Mouse (Mus musculus) heart, adult 18-20 months (tissue): ENCODE measurements around the gene Mon2. TPM values are rescaled to one million over a fixed set of nuclear protein-coding genes. Genes with fewer than 3 reads are reported as not detected.

Experiments used
- DNase-seq, 2 experiments: peaks; one replicate each; pipeline ENCODE4 v3.0.0; 2021 to 2022; ENCODE audit warnings: mixed read lengths in 1 of 2
- total RNA-seq, 2 experiments: library from RNA; stranded (reverse); gene quantifications; 2 replicates each; pipeline ENCODE4 v1.2.3; 2021

Mon2 gene
- total RNA-seq, 2 experiments from 2014 or later = 36.4 to 41.7 TPM

DNA sequence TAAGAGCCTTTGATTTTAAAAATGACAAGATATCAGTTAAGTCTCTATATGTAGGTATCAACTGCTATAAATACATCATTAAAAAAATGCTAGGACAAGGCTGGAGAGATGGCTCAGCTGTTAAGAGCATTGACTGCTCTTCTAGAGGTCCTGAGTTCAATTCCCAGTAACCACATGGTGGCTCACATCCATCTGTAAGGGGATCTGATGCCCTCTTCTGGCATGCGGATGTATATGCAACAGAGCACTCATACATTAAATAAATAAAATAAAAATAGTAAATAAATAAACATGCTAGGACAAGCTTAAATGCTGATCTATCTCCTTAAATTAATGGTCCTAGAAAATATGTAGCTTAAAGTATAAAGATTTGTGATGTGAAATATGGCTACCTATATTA lies 19.2 kb downstream of the Mon2 start:
- no peak for DNase-seq

DNA sequence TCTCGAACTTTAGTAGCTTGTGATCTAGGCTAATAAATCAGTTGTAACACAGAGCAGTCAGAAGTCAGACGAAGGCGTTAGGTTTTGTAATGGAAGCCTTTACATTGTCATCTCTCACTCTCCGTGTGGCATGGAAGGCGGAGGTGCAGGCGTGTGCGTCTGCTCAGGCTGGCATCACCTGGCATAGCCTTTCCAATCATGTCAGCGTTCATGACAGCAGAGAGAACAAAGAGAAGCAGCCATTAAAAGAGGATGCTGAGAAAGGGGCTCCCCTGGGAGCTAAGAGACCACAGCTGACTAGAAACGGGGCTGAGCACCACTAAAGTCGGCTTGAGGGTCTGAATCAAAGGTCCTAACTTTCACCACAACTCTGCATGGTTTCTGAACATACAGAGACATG lies 19.8 kb downstream of the Mon2 start:
- DNase-seq = no peak

DNA sequence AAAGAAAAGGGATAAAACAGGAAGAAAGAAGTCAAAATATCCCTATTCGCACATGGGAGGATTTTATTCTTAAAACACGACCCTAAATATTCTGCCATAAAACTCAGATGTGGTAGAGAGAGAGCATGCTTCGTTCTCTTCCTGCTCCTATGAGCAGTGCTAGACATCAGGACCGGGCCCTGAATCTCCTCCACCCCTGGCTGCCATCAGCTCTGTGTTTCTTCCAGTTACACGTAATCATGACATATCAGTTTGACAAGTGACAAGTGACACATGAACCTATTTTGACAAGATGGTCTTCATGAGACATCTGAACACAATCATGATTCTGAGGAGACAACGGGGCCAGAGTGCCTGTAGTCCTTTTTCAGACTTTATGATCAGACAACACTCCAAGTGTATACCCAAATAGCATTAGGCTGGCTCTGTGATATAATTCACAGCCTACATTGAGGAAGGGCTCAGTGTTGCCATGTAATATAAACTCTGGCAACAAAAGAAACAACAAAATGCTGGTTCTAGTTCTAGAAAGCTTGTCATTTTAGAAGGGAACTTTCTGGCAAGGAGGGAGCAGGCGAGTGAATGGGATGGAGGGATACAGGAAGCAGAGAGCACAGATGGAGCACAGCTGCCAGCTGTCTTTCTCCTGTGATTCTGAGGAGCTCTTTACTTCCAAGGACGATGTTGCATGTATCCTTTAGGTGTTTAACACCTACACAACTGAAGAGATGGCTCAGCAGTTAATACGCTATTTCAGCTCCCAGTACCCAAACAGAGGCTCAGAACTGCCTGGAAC lies 20.9 kb downstream of the Mon2 start:
- no peak for DNase-seq

DNA sequence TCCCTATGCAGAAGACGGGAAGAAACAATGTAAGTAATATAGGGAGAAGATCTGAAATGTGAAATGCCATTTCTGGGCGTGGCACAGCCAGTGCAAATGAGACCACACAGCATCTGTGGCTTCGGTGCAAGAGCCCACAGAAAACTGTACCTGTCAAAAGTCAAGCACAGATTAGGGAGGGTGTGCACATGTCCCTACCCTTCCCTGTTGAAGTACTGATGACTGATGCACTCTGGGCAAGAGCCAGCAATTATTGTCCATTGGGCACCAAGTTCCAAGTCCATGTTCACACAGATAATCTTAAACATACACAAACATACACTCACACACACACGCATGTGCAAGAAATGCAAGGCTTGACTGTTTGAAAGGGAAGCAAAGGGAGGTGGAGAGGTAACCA lies 22.7 kb downstream of the Mon2 start:
- DNase-seq = no peak

DNA sequence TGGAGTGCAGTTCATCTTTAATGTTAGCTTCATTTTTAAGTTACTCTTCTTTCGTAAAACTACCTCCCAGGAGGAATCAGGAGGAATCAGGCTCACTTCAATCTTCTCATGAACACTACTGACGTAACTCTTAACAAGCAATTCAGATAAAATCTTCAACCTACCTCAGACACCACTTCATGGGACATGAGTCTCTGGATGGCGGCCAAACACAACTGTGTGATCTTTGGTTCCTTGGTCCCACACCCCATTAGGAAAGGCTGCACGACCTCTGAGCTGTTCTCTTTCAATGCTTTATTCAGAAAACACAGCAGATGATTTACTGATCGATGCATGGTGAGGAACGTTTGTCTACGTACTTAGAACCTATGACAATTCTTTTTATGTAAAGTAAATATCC lies 24.3 kb downstream of the Mon2 start:
- no peak for DNase-seq

DNA sequence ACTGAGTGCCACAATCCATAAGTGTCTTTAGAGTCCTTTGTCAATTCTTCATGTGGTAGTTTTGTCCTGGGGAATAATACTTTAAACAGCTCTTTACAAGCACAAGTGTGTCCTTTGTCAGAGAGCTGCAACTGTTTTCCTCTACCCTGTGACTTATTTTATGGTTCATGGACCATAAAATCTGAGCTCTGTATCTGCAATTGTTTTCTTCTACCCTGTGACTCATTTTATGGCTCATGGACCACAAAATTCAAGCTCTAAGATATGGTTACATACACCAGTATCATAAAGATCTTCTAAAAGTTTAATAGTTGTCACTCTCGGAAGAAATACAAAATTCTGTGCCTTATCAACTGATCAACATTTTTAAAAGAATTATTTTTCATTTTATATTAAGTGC lies 27.6 kb downstream of the Mon2 start:
- no peak for DNase-seq

DNA sequence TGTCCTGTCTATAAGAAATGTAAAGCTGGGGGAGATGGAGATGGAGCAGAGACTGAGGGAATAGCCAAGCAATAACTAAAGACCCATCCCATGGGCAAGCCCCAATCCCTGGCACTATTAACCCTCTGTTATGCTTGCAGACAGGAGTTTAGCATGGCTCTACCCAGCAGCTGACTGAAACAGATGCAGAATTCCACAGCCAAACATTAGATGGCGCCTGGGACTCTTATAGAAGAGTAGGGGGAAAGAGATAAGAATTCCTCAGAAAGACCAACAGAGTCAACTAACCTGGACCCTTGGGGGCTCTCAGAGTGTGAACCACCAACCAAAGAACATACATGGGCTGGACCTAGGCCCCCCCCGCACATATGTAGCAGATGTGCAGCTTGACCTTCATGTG lies 36.4 kb downstream of the Mon2 start:
- no peak for DNase-seq

DNA sequence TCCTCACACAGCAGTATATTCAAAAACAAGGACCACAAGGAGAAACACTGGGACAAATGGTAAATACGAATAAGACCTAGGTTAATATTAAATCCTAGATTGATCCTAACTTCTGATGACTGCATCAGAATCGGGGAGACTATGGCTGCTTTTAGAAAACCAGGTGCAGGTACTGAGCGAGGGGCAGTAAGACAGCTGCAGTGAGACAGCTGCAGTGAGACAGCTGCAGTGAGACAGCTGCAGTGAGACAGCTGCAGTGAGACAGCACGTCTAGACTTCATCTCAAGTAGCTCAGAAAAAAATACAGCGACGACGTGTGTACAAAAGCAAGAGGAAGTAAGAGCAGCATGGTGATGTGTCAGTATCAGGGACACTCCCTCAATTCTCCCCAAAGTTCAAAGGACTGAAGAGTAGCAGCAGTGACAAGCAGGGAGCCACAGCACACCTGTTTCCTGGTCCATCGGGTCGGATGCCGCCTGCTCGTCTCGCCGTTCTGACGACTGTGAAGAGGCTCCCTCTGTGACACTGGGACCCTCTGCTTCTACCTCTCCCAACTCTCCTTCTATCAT lies 44.1 kb downstream of the Mon2 start:
- DNase-seq = no peak

DNA sequence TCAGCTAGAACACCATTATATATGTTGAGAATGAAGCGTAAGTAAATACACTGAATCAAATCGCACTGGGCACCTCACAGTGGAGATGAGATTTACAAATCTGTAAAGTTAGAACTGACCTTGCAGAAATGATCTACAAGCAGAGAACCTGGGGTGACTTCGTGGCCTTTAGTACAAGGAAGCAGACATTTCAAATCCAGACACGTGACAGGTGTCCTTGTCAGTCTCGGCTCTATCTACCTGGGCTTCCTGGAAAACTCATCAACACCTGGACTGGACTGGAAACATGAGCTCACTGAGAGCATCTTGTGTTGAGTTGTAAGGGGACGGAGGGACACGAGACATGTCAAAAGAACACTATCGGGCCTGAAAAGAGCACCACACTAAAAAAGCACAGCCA lies 44.9 kb downstream of the Mon2 start:
- no peak for DNase-seq

DNA sequence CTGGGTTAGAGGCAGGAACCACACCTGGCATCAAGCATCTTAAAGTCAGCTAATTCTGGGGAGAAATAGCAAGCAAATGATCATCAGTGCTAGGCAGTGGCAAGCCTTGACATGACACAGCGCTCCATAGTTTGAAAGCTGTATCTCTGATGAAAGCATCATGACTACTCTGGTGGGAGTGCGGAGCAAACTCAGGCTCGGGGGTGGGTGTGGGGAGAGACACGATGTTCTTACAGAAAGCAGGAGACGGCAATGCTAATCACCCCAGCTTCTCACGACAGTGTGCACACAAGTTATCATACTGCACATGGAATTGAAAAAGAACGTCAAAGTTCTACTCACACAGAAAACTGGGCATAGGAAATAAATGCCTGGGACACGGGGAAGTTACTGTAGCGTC lies 45.7 kb downstream of the Mon2 start:
- DNase-seq = no peak

DNA sequence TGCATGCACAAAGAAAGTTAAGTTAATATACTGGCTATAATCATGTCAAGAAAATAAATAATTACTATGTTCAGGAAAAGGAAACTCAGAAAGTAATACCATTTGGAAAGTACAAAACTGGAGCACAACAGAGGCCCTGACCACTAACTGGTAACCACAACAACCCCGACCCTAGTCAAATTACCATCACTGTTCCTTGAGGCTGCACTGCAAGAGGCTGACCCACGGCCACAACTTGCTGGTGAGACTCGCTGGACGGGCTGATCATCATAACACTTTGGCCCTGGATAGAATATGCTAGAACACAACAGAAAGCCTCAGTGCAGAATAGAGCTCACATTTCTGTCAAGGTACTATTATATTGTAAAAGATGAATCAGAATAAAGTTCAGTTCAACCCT lies 47.4 kb downstream of the Mon2 start:
- DNase-seq = no peak

DNA sequence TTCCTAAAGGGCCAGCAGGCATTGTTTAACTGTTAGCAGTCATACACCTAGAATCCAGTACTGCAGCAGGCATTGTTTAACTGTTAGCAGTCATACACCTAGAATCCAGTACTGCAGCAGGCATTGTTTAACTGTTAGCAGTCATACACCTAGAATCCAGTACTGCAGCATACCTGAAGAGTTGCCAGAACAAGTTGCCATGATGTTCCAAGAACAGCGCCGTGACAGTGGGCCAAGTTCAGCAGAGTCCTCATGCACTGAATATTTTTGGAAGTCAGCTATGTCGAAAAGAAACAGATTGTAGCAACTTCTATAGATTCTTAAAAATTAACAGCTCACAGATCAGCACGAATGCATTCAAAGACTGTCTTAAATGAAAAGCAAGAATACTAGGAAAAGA lies 49.6 kb downstream of the Mon2 start:
- DNase-seq = peak; percentile 57 to 63

DNA sequence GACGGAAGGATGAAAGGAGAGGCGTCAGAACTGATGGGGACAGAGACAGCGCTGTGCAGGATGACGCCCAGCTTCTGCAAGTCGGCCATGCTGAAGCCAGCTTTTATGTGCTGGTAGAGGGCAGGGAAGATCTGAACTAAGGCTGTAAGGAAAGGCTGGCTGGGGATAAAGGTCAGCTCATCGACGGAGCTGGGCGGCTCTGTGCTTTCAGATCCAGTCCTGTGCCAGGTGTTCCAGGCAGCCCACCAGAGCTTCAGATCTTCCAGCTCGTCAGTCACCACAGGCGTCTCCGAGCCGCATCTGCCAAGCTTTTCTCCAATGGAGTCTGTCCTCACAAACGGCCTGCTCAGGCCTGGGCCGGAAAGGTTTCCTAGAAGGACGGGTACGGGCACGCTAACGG lies 62.9 kb downstream of the Mon2 start:
- DNase-seq = no peak

DNA sequence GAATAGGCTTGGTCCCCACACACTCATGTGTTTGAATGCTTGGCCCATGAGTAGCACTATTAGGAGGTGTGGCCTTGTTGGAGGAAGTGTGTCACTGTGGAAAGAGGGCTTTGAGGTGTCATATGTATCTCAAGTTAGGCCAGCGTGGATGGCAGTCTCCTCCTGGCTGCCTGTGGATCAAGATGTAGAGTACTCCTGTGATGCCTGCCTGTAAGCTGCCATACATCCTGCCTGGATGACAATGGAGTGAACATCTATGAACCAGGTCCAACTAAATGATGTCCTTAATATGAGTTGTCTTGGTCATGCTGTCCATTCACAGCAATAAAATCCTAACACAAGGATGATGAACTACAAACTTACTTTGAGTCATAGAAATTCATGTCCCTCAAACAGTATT lies 64.9 kb downstream of the Mon2 start:
- DNase-seq = no peak

DNA sequence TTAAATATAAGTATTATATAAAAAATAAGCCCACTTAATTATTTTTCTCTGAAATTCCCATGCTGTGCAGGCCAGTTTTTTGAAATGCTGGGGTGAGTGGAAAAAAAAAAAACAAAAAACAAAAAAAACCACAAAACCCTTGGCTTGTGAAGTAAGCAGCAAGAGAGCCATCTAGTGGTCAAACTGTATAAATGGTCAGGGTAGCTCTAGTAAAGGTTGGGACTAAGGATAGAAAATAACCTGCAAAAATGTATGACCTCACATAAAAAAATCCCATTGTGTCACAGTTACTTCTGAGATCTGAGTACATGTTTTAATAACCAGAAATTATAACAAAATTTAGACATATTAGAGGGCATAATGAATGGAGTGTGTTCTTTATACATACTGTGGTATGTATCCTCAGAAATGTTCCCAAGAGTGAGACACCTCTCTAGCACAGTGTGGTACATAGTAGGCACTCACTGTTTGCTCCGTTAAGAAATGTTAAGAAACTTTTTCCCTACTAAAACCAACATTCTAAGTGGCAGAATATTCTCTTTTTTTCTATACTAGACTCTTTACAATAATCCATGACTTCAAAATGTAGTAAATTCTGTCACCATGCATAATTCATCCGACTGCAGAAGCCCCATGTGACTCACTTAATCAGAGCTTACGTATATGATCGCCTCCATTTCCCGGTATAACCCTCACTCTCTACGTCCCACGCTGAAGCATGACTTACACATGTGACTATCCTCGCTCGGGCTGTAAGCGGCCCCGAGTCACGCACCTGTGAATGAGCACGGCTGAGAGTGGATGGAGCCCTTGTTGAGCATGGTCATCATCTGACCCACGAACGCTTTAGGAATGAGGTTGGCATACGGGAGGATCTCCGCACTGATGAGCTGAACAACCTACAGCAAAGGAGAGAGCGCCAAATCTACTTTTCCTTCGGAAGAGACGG lies 70.8 kb downstream of the Mon2 start:
- DNase-seq = peak; percentile 28 to 45

DNA sequence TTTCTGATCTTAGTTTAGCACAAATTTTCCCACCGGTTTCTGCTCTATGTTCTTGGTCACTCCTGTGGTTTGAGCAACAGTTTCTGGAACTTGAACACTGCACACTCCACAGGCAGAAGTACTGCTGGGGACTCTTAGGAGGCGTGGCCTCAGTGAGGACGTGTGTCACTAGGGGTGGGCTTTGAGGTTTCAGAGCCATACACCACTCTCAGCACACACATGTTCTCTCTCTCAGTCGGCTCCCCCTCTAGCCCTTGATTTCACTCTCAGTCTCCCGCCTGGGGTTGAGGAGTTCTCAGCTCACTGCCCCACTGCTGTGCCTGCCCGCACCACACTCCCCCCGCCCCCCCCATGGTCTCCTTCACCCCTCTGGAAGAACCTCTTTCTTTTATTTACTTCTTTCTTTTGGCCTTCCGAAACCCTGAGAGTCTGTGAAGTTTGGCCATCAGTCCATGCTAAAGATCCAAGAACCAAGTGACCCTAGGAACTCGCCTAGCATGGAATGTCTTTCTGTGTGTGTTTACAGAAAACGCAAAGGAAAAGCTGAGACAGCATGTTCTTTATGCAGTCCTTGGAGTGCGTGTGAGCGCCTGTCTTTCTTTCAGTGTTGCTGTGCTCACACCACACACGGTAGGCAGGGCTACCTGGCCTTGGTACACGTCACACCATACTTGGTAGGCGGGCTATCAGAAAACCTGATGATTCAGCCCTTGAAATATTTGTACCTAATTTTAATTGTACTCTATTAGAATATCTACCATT lies 71.6 kb downstream of the Mon2 start:
- DNase-seq = no peak

DNA sequence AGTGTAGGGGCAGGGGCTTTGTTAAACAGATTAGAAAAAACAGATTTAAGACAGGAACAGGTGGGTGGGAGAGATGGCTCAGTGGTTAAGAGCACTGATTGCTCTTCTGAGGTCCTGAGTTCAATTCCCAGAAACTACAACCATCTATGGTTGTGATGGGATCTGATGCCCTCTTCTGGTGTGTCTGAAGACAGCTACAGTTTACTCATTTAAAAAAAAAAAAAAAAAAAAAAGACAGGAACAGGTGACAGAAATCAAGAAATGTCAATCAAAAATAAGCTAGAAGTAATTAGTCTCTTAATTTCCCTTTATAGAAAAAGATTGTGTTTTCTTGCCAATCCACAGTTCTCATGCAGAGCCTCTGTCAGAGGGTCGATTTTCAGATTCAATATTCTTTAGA lies 74.3 kb downstream of the Mon2 start:
- no peak for DNase-seq

DNA sequence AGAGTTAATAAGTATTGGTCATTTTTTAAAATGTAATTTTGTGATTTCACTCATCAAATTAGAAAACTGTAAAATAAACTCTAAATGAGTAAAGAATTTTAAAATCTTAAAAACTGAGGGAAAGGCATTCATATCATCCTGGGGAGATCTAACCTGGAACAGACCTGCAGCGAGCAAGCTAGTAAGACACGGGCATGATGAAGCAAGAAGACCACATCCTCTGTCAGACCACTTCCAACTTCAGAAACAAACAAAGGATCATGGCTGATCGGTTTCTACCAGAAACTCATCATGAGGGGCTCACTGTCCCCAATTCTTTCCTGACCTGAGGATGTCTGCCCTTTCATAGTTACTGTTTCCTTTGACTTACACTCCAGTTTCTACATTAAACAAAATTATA lies 74.9 kb downstream of the Mon2 start:
- DNase-seq = no peak

DNA sequence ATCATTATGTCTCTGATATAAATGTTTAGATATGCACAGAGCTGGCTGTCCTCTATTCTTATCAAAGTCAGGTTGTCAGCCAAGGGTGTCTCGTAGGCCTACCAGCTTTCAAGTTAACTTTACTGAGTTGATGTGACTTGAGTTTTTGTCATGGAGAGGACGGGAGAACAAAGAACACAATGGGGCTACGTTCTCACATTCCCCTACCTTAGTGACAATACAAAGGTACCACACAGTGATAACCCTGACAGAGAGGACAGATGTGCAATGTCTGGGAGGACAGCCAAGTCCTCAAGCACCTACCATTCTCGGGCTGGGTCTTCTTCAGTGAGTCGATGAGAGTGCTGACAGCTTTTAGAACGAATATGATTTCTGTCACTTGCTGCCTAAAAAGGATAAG lies 76.9 kb downstream of the Mon2 start:
- DNase-seq = peak in 1 of 2 experiments; percentile 18

DNA sequence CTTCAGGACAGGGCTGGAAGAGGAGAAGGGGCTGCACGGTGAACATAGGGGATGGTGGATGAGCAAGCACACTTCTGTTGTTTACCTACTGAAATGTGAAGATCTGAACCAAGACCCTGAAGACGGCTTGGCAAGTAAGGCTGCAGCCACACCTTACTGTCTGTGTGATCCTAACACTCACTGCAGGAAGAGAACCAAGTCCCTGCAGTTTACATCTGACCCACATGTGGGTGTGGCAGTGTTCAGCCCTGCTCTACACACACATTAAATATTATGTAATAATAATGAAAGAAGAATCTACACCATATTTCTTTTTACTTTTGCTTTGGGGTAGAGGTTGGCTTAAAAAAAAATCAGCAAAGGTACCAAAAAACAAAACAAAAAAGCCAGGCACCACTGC lies 78.5 kb downstream of the Mon2 start:
- no peak for DNase-seq

DNA sequence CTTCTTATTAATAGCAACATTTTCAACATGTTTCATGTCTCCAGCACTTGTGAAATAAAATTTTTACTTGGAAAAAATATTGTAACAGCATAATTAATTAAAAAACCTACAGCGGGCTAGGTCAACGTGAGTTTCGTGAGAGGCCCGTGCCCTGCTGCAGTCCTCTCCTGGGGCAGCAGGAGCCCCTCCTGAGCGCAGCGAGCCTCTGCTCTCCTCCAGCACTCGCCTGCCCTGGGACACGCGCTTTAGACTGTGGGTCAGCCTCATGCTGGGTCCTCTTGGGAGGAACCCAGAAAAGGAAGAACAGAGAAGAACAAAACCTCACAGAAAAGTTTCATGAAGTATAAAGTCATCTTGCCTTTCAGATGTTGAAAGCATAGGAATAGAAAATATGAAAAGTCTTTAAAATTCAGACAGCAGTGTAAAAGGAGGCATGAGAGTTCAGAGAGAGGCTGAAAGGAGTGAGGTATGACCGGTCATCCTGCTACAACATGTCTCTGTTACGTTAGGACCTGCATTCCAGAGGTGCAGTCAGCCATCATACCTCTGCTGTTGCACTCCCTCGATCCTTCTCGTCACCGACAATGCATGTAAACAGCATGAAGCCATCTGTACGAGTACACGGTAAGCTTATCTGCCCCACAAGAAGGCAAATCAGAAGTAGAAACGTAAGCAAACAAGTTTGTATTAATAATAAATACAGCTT lies 81.8 kb downstream of the Mon2 start:
- DNase-seq = no peak

DNA sequence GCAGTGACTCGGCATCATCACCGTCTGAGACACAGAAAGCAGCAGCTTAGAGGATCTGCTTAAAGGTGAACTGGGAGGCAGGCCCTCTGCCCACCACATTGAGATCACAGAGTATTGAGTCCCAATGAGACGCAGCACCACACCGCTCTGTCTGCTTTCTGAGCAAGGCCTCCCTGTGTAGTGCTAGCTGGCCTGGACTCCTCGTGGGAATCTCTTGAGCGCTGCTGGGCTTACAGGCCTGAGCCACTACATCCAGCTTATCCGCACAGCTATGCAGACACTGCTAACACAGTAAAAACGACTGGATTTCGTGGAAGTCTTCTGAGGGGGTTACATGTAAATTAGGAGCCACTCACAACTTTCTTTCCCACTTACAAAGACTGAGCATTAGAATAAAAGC lies 84.7 kb downstream of the Mon2 start:
- DNase-seq = peak in 1 of 2 experiments; percentile 34
